ENCODE assay signal across 25 mouse cellular contexts in the genomic region with DNA sequence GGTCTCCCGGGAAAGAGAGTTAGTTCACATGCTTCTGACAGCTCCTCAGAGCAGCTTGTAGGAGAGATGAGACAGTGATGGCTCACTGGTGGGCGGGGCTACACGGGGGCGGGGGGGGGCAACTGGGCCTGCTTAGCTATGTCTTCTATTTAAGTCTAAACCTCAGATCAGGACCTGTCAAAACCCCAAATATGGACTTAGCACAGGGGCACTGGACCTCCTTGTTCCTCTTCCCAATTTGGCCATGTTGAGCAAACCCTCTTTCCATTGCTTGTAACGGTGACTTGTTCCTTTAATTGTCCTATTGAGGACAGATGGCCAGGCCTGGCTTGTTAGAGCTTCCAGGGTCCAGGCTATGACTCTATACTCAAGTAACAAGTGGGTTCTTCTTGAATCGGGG. TPM values are rescaled to one million over a fixed set of nuclear protein-coding genes. Genes with fewer than 3 reads are reported as not detected.
DNase-seq lines count a peak whose midpoint lies in the region; ATAC-seq and TF ChIP-seq lines count a peak whose summit lies in the region.
"Had no signal": no experiment of that assay in that cellular context is flagged by ENCODE, and none has a peak within 500 bp of the region (broad histone marks: within the 10 kb centered on the region; RNA-seq: fewer than 3 reads in every experiment).

No protein-coding gene starts in this region.

- no peaks in the 10 kb centered on the region for H3K79me2 ChIP-seq in liver, adult 2 months (ENCODE audit: control insufficient read depth, insufficient read depth, low read length)
- no peaks in the 10 kb centered on the region for H3K79me2 ChIP-seq in MEL (ENCODE audit: control insufficient read depth, insufficient read depth, low read length, poor library complexity)

- peak; percentile 21 for DNase-seq in liver, adult 2 months (ENCODE audit: extremely low read depth, low read depth, low spot score)
- peak; percentile 9 for DNase-seq in MEL (ENCODE audit: low read depth, low spot score)
- peak; percentile 17 for DNase-seq in testis, postnatal 10 days (ENCODE audit: low spot score)
- no peak for DNase-seq in thymus, postnatal 14 days
- no peak for DNase-seq in heart, postnatal 14 days
- DNase-seq: adrenal gland, postnatal 36 days; cerebellum, adult 11-12 months; cerebellum, postnatal 10 days; forebrain, postnatal 0 days; gastrocnemius, postnatal 25 days; heart, postnatal 4 days; kidney, postnatal 4 days; liver, embryonic 13.5 days; lung, embryonic 14.5 days; thymus, postnatal 25 days had no signal

- H3K27me3 ChIP-seq in liver, adult 2 months (ENCODE audit: control insufficient read depth, insufficient read depth, low read length) = no peaks in the 10 kb centered on the region
- no peaks in the 10 kb centered on the region for H3K27me3 ChIP-seq in liver, embryonic 12.5 days (replicated peaks)
- no peaks in the 10 kb centered on the region for H3K27me3 ChIP-seq in MEL (ENCODE audit: control insufficient read depth in 1 of 2, insufficient read depth in 2 of 2, low read length in 2 of 2)
- H3K27me3 ChIP-seq: embryonic facial prominence, embryonic 12.5 days; hindbrain, embryonic 15.5 days; liver, embryonic 13.5 days; midbrain, embryonic 12.5 days; neural tube, embryonic 15.5 days had no signal

- H3K4me1 ChIP-seq in liver, adult 2 months (ENCODE audit: control insufficient read depth, insufficient read depth, low read length) = peaks cover 2% of the 10 kb centered on the region; the same call in 1 of the 2 replicates
- H3K4me1 ChIP-seq in liver, embryonic 12.5 days = no peaks in the 10 kb centered on the region
- peaks cover 0 to 6% of the 10 kb centered on the region in 2 experiments; a peak in 2 of 4 replicates for H3K4me1 ChIP-seq in MEL (ENCODE audit: control insufficient read depth in 1 of 2, insufficient read depth in 2 of 2, low read length in 2 of 2)
- peaks cover 77% of the 10 kb centered on the region for H3K4me1 ChIP-seq in bone marrow macrophage, adult 2 months (ENCODE audit: control insufficient read depth, insufficient read depth, low read length)
- H3K4me1 ChIP-seq: embryonic facial prominence, embryonic 12.5 days; hindbrain, embryonic 15.5 days; liver, embryonic 13.5 days; midbrain, embryonic 12.5 days; neural tube, embryonic 15.5 days had no signal

- no peak overlapping the region for H3K27ac ChIP-seq in liver, adult 2 months (replicated peaks; ENCODE audit: insufficient read depth, low read depth, low read length)
- no peak overlapping the region for H3K27ac ChIP-seq in liver, embryonic 12.5 days
- H3K27ac ChIP-seq in MEL (ENCODE audit: control insufficient read depth, low read depth, low read length) = no peak overlapping the region
- peak overlapping the region; percentile 78 for H3K27ac ChIP-seq in bone marrow macrophage, adult 2 months (ENCODE audit: insufficient read depth, low read depth, low read length)
- H3K27ac ChIP-seq: embryonic facial prominence, embryonic 12.5 days; hindbrain, embryonic 15.5 days; liver, embryonic 13.5 days; midbrain, embryonic 12.5 days; neural tube, embryonic 15.5 days had no signal

- TF ChIP-seq POLR2A in liver, adult 2 months (IDR thresholded peaks at IDR 0.05; ENCODE audit: extremely low read depth, insufficient read depth, low read length) = no peak
- no peak for TF ChIP-seq POLR2A in MEL (IDR thresholded peaks at IDR 0.05; ENCODE audit: control insufficient read depth in 1 of 2, insufficient read depth in 1 of 2, low read depth in 1 of 2, low read length in 2 of 2, poor library complexity in 1 of 2)
- TF ChIP-seq POLR2A in bone marrow macrophage, adult 2 months (IDR thresholded peaks at IDR 0.05; ENCODE audit: borderline replicate concordance, low read depth, low read length) = no peak

- no peak for TF ChIP-seq EP300 in MEL (IDR thresholded peaks at IDR 0.05; ENCODE audit: low read depth in 1 of 2, low read length in 2 of 2)

- no peaks in the 10 kb centered on the region for H3K9me3 ChIP-seq in liver, embryonic 12.5 days (replicated peaks)
- H3K9me3 ChIP-seq in MEL (replicated peaks; ENCODE audit: insufficient read depth, low read length) = no peaks in the 10 kb centered on the region
- H3K9me3 ChIP-seq: embryonic facial prominence, embryonic 12.5 days; hindbrain, embryonic 15.5 days; liver, embryonic 13.5 days; midbrain, embryonic 12.5 days; neural tube, embryonic 15.5 days had no signal

- 83% methylated on average over 6 of the region's 6 CpGs for WGBS in liver, adult 2 months
- WGBS in liver, embryonic 12.5 days (ENCODE audit: insufficient replicate concordance) = 41% methylated on average over 6 of the region's 6 CpGs

- no peak overlapping the region for H3K9ac ChIP-seq in liver, adult 2 months (ENCODE audit: low read depth, low read length)
- H3K9ac ChIP-seq in liver, embryonic 12.5 days = no peak overlapping the region
- no peak overlapping the region for H3K9ac ChIP-seq in MEL (ENCODE audit: control insufficient read depth, low read depth, low read length, poor library complexity, severe bottlenecking)
- H3K9ac ChIP-seq: embryonic facial prominence, embryonic 12.5 days; forebrain, postnatal 0 days; hindbrain, embryonic 15.5 days; liver, embryonic 13.5 days; lung, embryonic 14.5 days; midbrain, embryonic 12.5 days; neural tube, embryonic 15.5 days had no signal

- no peak overlapping the region for H3K4me2 ChIP-seq in liver, embryonic 12.5 days
- H3K4me2 ChIP-seq: embryonic facial prominence, embryonic 12.5 days; hindbrain, embryonic 15.5 days; liver, embryonic 13.5 days; lung, embryonic 14.5 days; midbrain, embryonic 12.5 days; neural tube, embryonic 15.5 days had no signal

- no peak for ATAC-seq in liver, embryonic 12.5 days
- ATAC-seq: forebrain, postnatal 0 days; intestine, postnatal 0 days had no signal

- H3K36me3 ChIP-seq in liver, adult 2 months (ENCODE audit: control insufficient read depth, insufficient read depth, low read length) = no peaks in the 10 kb centered on the region
- no peaks in the 10 kb centered on the region for H3K36me3 ChIP-seq in liver, embryonic 12.5 days
- H3K36me3 ChIP-seq in MEL (ENCODE audit: control insufficient read depth in 1 of 2, insufficient read depth in 2 of 2, low read length in 2 of 2) = no peaks in the 10 kb centered on the region
- H3K36me3 ChIP-seq: embryonic facial prominence, embryonic 12.5 days; hindbrain, embryonic 15.5 days; liver, embryonic 13.5 days; midbrain, embryonic 12.5 days; neural tube, embryonic 15.5 days had no signal

- no peak for TF ChIP-seq RAD21 in MEL (IDR thresholded peaks at IDR 0.05; ENCODE audit: low read depth, low read length)

- no peak for TF ChIP-seq CTCF in liver, adult 2 months (IDR thresholded peaks at IDR 0.05; ENCODE audit: low read depth, low read length)
- no peak for TF ChIP-seq CTCF in MEL (IDR thresholded peaks at IDR 0.05 in 2 of 3, conservative IDR thresholded peaks at IDR 0.05 in 1 of 3; ENCODE audit: control insufficient read depth in 1 of 3, insufficient read depth in 1 of 3, low read depth in 2 of 3, low read length in 3 of 3, poor library complexity in 1 of 3, severe bottlenecking in 1 of 3)
- no peak for TF ChIP-seq CTCF in bone marrow macrophage, adult 2 months (IDR thresholded peaks at IDR 0.05; ENCODE audit: low read depth, low read length)

- intact Hi-C loops in heart, postnatal 14 days (cut with DNase I) = no loop called here

- H3K4me3 ChIP-seq in liver, adult 2 months (ENCODE audit: insufficient read depth, low read depth, low read length) = no peak overlapping the region
- H3K4me3 ChIP-seq in liver, embryonic 12.5 days = no peak overlapping the region
- H3K4me3 ChIP-seq in MEL (ENCODE audit: control insufficient read depth in 1 of 2, insufficient read depth in 1 of 2, low read depth in 2 of 2, low read length in 2 of 2) = no peak overlapping the region
- H3K4me3 ChIP-seq in bone marrow macrophage, adult 2 months (ENCODE audit: insufficient read depth, low read length) = no peak overlapping the region
- H3K4me3 ChIP-seq: embryonic facial prominence, embryonic 12.5 days; hindbrain, embryonic 15.5 days; liver, embryonic 13.5 days; midbrain, embryonic 12.5 days; neural tube, embryonic 15.5 days had no signal

RNA-seq across cellular contexts. Expression of a gene that starts 4.6 kb away (rescaled TPM):
- total RNA-seq in liver, adult 2 months (2014; rRNA removed) = 3.2 TPM in 2 replicates
- 2.3 and 2.4 TPM in 2 replicates for polyA plus RNA-seq in liver, adult 2 months (2012; rRNA removed)
- 1.0 and 1.4 TPM in 2 replicates for polyA plus RNA-seq in liver, embryonic 12.5 days (2016; fragmentation: Nextera tagmentation; extraction: Ambion mirVana)
- 0.36 and 1.5 TPM in 2 replicates for total RNA-seq in MEL (2012; rRNA removed)
- polyA plus RNA-seq in MEL (2012; ENCODE audit: insufficient read depth in 1 of 2, insufficient read length in 2 of 2, low read depth in 1 of 2, low replicate concordance in 2 of 2, missing spikeins in 1 of 2) = under 1 TPM in 1 of 2 experiments, not detected in 1; 0.89 TPM
- polyA plus RNA-seq in bone marrow macrophage, adult 2 months (2012; ENCODE audit: insufficient read depth, insufficient read length, missing spikeins) = 15.5 and 16.8 TPM in 2 replicates
- 1 to 10 TPM; 1.3 to 2.4 TPM for total RNA-seq in heart, postnatal 14 days (2021)

RNA-seq across cellular contexts. Expression of a gene that starts 26.4 kb away (rescaled TPM):
- 3.2 and 6.1 TPM in 2 replicates for total RNA-seq in liver, adult 2 months (2014; rRNA removed)
- polyA plus RNA-seq in liver, adult 2 months (2012; rRNA removed) = 2.7 and 5.1 TPM in 2 replicates
- polyA plus RNA-seq in liver, embryonic 12.5 days (2016; fragmentation: Nextera tagmentation; extraction: Ambion mirVana) = 1.3 and 1.7 TPM in 2 replicates
- total RNA-seq in MEL (2012; rRNA removed) = 4.4 and 12.1 TPM in 2 replicates
- 1 to 10 TPM in 1 of 2 experiments, not detected in 1; 4.5 TPM for polyA plus RNA-seq in MEL (2012; ENCODE audit: insufficient read depth in 1 of 2, insufficient read length in 2 of 2, low read depth in 1 of 2, low replicate concordance in 2 of 2, missing spikeins in 1 of 2)
- polyA plus RNA-seq in bone marrow macrophage, adult 2 months (2012; ENCODE audit: insufficient read depth, insufficient read length, missing spikeins) = 15.2 and 19.7 TPM in 2 replicates
- total RNA-seq in heart, postnatal 14 days (2021) = 1 to 10 TPM in 1 of 2 experiments, under 1 TPM in 1; 0.44 to 1.5 TPM
- total RNA-seq: forebrain, postnatal 0 days; layer of hippocampus, postnatal 25 days had no signal
- polyA plus RNA-seq: forebrain, embryonic 11.5 days; forebrain, postnatal 0 days; hindbrain, embryonic 15.5 days; midbrain, embryonic 12.5 days; neural tube, embryonic 15.5 days had no signal

RNA-seq across cellular contexts. Expression of a gene that starts 40.1 kb away (rescaled TPM):
- 2.1 and 3.7 TPM in 2 replicates for total RNA-seq in liver, adult 2 months (2014; rRNA removed)
- 2.2 and 4.4 TPM in 2 replicates for polyA plus RNA-seq in liver, adult 2 months (2012; rRNA removed)
- polyA plus RNA-seq in liver, embryonic 12.5 days (2016; fragmentation: Nextera tagmentation; extraction: Ambion mirVana) = 0.69 and 0.92 TPM in 2 replicates
- 32.1 and 71.7 TPM in 2 replicates for total RNA-seq in MEL (2012; rRNA removed)
- 10 to 100 TPM in 1 of 2 experiments, not detected in 1; 25.9 TPM for polyA plus RNA-seq in MEL (2012; ENCODE audit: insufficient read depth in 1 of 2, insufficient read length in 2 of 2, low read depth in 1 of 2, low replicate concordance in 2 of 2, missing spikeins in 1 of 2)
- polyA plus RNA-seq in bone marrow macrophage, adult 2 months (2012; ENCODE audit: insufficient read depth, insufficient read length, missing spikeins) = 37.4 and 42.3 TPM in 2 replicates
- total RNA-seq in heart, postnatal 14 days (2021) = under 1 TPM; 0.45 to 1.00 TPM
- total RNA-seq: forebrain, postnatal 0 days; layer of hippocampus, postnatal 25 days had no signal
- polyA plus RNA-seq: forebrain, embryonic 11.5 days; forebrain, postnatal 0 days; hindbrain, embryonic 15.5 days; limb, embryonic 11.5 days; midbrain, embryonic 12.5 days; neural tube, embryonic 15.5 days had no signal

RNA-seq across cellular contexts. Expression of a gene that starts 43.9 kb away (rescaled TPM):
- total RNA-seq in liver, adult 2 months (2014; rRNA removed) = 3.3 and 4.2 TPM in 2 replicates
- polyA plus RNA-seq in liver, adult 2 months (2012; rRNA removed) = 1.7 and 1.9 TPM in 2 replicates
- polyA plus RNA-seq in liver, embryonic 12.5 days (2016; fragmentation: Nextera tagmentation; extraction: Ambion mirVana) = 6.9 and 7.5 TPM in 2 replicates
- 5.6 and 11.1 TPM in 2 replicates for total RNA-seq in MEL (2012; rRNA removed)
- polyA plus RNA-seq in MEL (2012; ENCODE audit: insufficient read depth in 1 of 2, insufficient read length in 2 of 2, low read depth in 1 of 2, low replicate concordance in 2 of 2, missing spikeins in 1 of 2) = 10 to 100 TPM in 1 of 2 experiments, not detected in 1; 16.0 TPM
- polyA plus RNA-seq in bone marrow macrophage, adult 2 months (2012; ENCODE audit: insufficient read depth, insufficient read length, missing spikeins) = 6.1 TPM in 2 replicates
- total RNA-seq in heart, postnatal 14 days (2021) = 1 to 10 TPM; 1.1 to 1.3 TPM

RNA-seq across cellular contexts. Expression of a gene that starts 44.1 kb away (rescaled TPM):
- total RNA-seq in liver, adult 2 months (2014; rRNA removed) = 13.7 and 15.9 TPM in 2 replicates
- polyA plus RNA-seq in liver, adult 2 months (2012; rRNA removed) = 16.3 and 18.7 TPM in 2 replicates
- 9.0 and 9.2 TPM in 2 replicates for polyA plus RNA-seq in liver, embryonic 12.5 days (2016; fragmentation: Nextera tagmentation; extraction: Ambion mirVana)
- total RNA-seq in MEL (2012; rRNA removed) = 49.1 and 58.7 TPM in 2 replicates
- 10 to 100 TPM in 1 of 2 experiments, not detected in 1; 74.2 TPM for polyA plus RNA-seq in MEL (2012; ENCODE audit: insufficient read depth in 1 of 2, insufficient read length in 2 of 2, low read depth in 1 of 2, low replicate concordance in 2 of 2, missing spikeins in 1 of 2)
- polyA plus RNA-seq in bone marrow macrophage, adult 2 months (2012; ENCODE audit: insufficient read depth, insufficient read length, missing spikeins) = 31.3 and 35.4 TPM in 2 replicates
- 10 to 100 TPM; 32.7 to 33.0 TPM for total RNA-seq in heart, postnatal 14 days (2021)

Comparison
In these comparisons a context has a peak if more than half of its experiments do, and no peak if none do; other contexts are left out.
1. DNase-seq: peak in liver, adult 2 months (single experiment), MEL (single experiment) and testis, postnatal 10 days (single experiment); none in thymus, postnatal 14 days (single experiment) and heart, postnatal 14 days (0 of 2).